Mouse (Mus musculus) CH12.LX (cell line): ENCODE results near the gene Ubxn10. TPM values are rescaled to one million over a fixed set of nuclear protein-coding genes. Genes with fewer than 3 reads are reported as not detected.
A peak's percentile ranks its signal among the peaks of the same experiment; 100 is the strongest.

Experiments
- DNase-seq: peaks from one replicate; pipeline ENCODE4 v3.0.0-alpha.2; 2013; ENCODE audit errors: extremely low read depth
- H3K27ac ChIP-seq: 2 replicates; pipeline ENCODE4 v1.5.1; 2012; ENCODE audit warnings: low read depth, mild to moderate bottlenecking, control low read depth, moderate library complexity; ENCODE audit not compliant: insufficient read depth
- H3K27me3 ChIP-seq: replicated peaks from 2 replicates; pipeline ENCODE3; 2012; ENCODE audit warnings: inconsistent platforms
- H3K36me3 ChIP-seq, 2 experiments: replicated peaks in 1 of 2; 2 replicates each; pipeline versions ENCODE3 to v1.6.1; 2012; ENCODE audit warnings: inconsistent platforms in 1 of 2, low read length in 1 of 2, mild to moderate bottlenecking in 1 of 2, mixed read lengths in 1 of 2, moderate library complexity in 1 of 2; ENCODE audit not compliant: control insufficient read depth in 1 of 2, insufficient read depth in 1 of 2
- H3K4me1 ChIP-seq, 2 experiments: 2 replicates each; pipeline ENCODE4 v1.6.1; 2012; ENCODE audit warnings: inconsistent platforms in 1 of 2, moderate library complexity in 1 of 2; ENCODE audit not compliant: insufficient read depth in 2 of 2, control insufficient read depth in 1 of 2
- H3K4me2 ChIP-seq: 2 replicates; pipeline ENCODE4 v1.6.1; 2012; ENCODE audit warnings: low read depth, mild to moderate bottlenecking, control low read depth; ENCODE audit not compliant: poor library complexity, insufficient read depth, severe bottlenecking
- H3K4me3 ChIP-seq, 3 experiments: fragments of 150-350 bp in 1 of 3; sonication (generic) in 1 of 3; replicated peaks in 1 of 3; 2 replicates each; pipeline versions ENCODE3 to v1.5.1; 2011 to 2012; ENCODE audit warnings: low read depth in 2 of 3, low read length in 2 of 3, mild to moderate bottlenecking in 2 of 3, moderate library complexity in 2 of 3, control low read depth in 1 of 3, improper control_type of control experiment in 1 of 3, inconsistent platforms in 1 of 3, mixed read lengths in 1 of 3; ENCODE audit not compliant: poor library complexity in 1 of 3
- H3K79me2 ChIP-seq: replicated peaks from 2 replicates; pipeline ENCODE4 v1.6.1; 2012; ENCODE audit warnings: mild to moderate bottlenecking, moderate library complexity; ENCODE audit not compliant: control insufficient read depth, poor library complexity, insufficient read depth, severe bottlenecking; ENCODE audit errors: extremely low read depth
- H3K9ac ChIP-seq: 2 replicates; pipeline ENCODE4 v1.6.1; 2012; ENCODE audit warnings: low read depth, mild to moderate bottlenecking, control low read depth, moderate library complexity; ENCODE audit not compliant: insufficient read depth
- H3K9me3 ChIP-seq: replicated peaks from 2 replicates; pipeline ENCODE3; 2012; ENCODE audit warnings: low read length, inconsistent platforms, mixed read lengths
- CTCF ChIP-seq, 2 experiments: IDR thresholded peaks in 1 of 2; conservative IDR thresholded peaks in 1 of 2; 2 replicates each; pipeline ENCODE4 v1.5.1; 2011 to 2012; ENCODE audit warnings: low read depth in 2 of 2, low read length in 2 of 2, improper control_type of control experiment in 1 of 2, inconsistent platforms in 1 of 2, mild to moderate bottlenecking in 1 of 2, moderate library complexity in 1 of 2
- KAT2A ChIP-seq: IDR thresholded peaks from 2 replicates; pipeline ENCODE4 v1.6.1; 2012; ENCODE audit warnings: low read length, improper control_type of control experiment, inconsistent platforms; ENCODE audit not compliant: insufficient replicate concordance
- MAFK ChIP-seq: IDR thresholded peaks from 2 replicates; pipeline ENCODE4 v1.6.1; 2011; ENCODE audit warnings: low read length, improper control_type of control experiment; ENCODE audit not compliant: insufficient replicate concordance
- MAX ChIP-seq: IDR thresholded peaks from 2 replicates; pipeline ENCODE4 v1.6.1; 2011; ENCODE audit warnings: low read length, improper control_type of control experiment
- MEF2A ChIP-seq: IDR thresholded peaks from 2 replicates; pipeline ENCODE4 v1.6.1; 2014; ENCODE audit warnings: low read depth, mild to moderate bottlenecking, inconsistent platforms, low read length, improper control_type of control experiment, borderline replicate concordance
- MXI1 ChIP-seq: IDR thresholded peaks from 2 replicates; pipeline ENCODE4 v1.6.1; 2011; ENCODE audit warnings: mild to moderate bottlenecking, low read depth, low read length, improper control_type of control experiment
- NELFE ChIP-seq: IDR thresholded peaks from 2 replicates; pipeline ENCODE4 v1.6.1; 2011; ENCODE audit warnings: low read depth, low read length, improper control_type of control experiment
- NRF1 ChIP-seq: IDR thresholded peaks from 2 replicates; pipeline ENCODE4 v1.6.1; 2014; ENCODE audit warnings: low read depth, mild to moderate bottlenecking, inconsistent platforms, low read length, improper control_type of control experiment, moderate library complexity
- POLR2A ChIP-seq: IDR thresholded peaks from 2 replicates; pipeline ENCODE4 v1.6.1; 2011; ENCODE audit warnings: low read depth, mild to moderate bottlenecking, improper control_type of control experiment, low read length
- RCOR1 ChIP-seq: conservative IDR thresholded peaks from 2 replicates; pipeline ENCODE4 v1.6.1; 2012; ENCODE audit warnings: low read depth, mild to moderate bottlenecking, inconsistent platforms, low read length, improper control_type of control experiment
- SMC3 ChIP-seq: IDR thresholded peaks from 2 replicates; pipeline ENCODE4 v1.6.1; 2011; ENCODE audit warnings: low read depth, low read length, improper control_type of control experiment
- TCF12 ChIP-seq: IDR thresholded peaks from 2 replicates; pipeline ENCODE4 v1.6.1; 2014; ENCODE audit warnings: low read depth, mild to moderate bottlenecking, inconsistent platforms, low read length, improper control_type of control experiment
- dilution Hi-C: fragments of 300-500 bp; cut with MboI; formaldehyde crosslinking; loops from 2 replicates; pipeline ENCODE4 v1.14.3; 2020; ENCODE audit warnings: low sequenced_read_pairs; ENCODE audit not compliant: extremely low pct_unique_long_range_greater_than_20kb, extremely low pct_ligation_motif_present
- in situ Hi-C: fragments of 300-500 bp; cut with MboI; formaldehyde crosslinking; loops from 3 replicates; pipeline ENCODE4 v1.14.3; 2019; ENCODE audit warnings: low sequenced_read_pairs, low pct_ligation_motif_present, low pct_unique_long_range_greater_than_20kb, mixed read lengths
- polyA plus RNA-seq: library from polyadenylated mRNA; unstranded; fragments of >175 nt; gene quantifications from 2 replicates; pipeline ENCODE4 v1.2.1, GENCODE M21; 2012; ENCODE audit warnings: low read depth; ENCODE audit not compliant: insufficient read length
- total RNA-seq, 2 experiments: library from RNA; depleted of rRNA; stranded (reverse); fragments of 300-350 nt in 1 of 2; fragments of >200 nt in 1 of 2; gene quantifications; 2 replicates each; pipeline ENCODE4 v1.2.3; 2012 to 2014

Ubxn10 gene
- total and polyA plus RNA-seq, 3 experiments = not detected

DNA sequence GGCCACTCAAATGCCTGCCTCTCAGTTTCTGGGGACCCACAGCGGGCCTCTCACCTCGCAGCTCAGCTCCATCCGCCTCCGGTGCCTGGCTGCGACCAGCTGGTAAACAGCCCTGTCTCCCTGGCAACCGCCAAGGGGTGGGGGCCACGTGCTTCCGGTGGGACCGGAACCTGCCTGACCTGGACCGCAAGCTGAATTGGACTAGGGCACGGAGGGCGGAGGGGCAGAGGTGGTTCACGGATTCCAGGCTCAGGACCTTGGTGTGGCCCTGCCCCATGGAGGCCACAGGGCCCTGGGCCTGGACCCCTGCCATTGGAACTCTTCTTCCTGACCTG is 11.9 kb downstream of the Ubxn10 start:
- H3K4me3 ChIP-seq = no peak overlapping the region
- TF ChIP-seq MXI1 (0 out of 2 replicates have a peak, but pooled peaks have one; percentile 21), SMC3 (no peak)
- no peak for DNase-seq
- H3K27ac ChIP-seq = no peak overlapping the region
- 0 out of 2 replicates have a peak overlapping the region, but pooled peaks have one; percentile 2 for H3K4me2 ChIP-seq
- peaks cover 0 to 3% of the 10 kb centered on the region in 2 experiments; a peak in 2 of 4 replicates for H3K4me1 ChIP-seq
- H3K27me3 ChIP-seq = peaks cover 98% of the 10 kb centered on the region
- H3K9me3 ChIP-seq = no peaks in the 10 kb centered on the region
- in situ Hi-C loops = no loop called here
- dilution Hi-C loops = no loop called here
- no peaks in the 10 kb centered on the region for H3K36me3 ChIP-seq
- H3K79me2 ChIP-seq = no peaks in the 10 kb centered on the region
- no peak overlapping the region for H3K9ac ChIP-seq

GRCm38 (mm10) chr4:138724354-138725126 is 12.4 kb downstream of the Ubxn10 start, which contains the start of gene Pla2g2c:
TSS of gene Pla2g2c (plus strand) at chr4:138724792.
- Histone ChIP-seq H3K4me2 (0 out of 2 replicates have a peak within 1 kb of the TSS, but pooled peaks have one; percentile 2), H3K27me3 (peaks cover 98% of the 10 kb centered on the region), H3K9me3 (no peaks in the 10 kb centered on the region), H3K27ac (no peak within 1 kb of the TSS), H3K36me3 (no peaks in the 10 kb centered on the region), H3K4me1 (peaks cover 0 to 3% of the 10 kb centered on the region in 2 experiments; a peak in 2 of 4 replicates), H3K4me3 (no peak within 1 kb of the TSS), H3K79me2 (no peaks in the 10 kb centered on the region), H3K9ac (no peak within 1 kb of the TSS)
- TF ChIP-seq MEF2A (no peak), MAFK (peak; percentile 45; the same call in 1 of the 2 replicates), NRF1 (no peak), TCF12 (no peak), CTCF (conservative IDR thresholded peaks at IDR 0.05 in 1 of 2, IDR thresholded peaks at IDR 0.05 in 1 of 2; ENCODE audit: low read depth in 2 of 2, low read length in 2 of 2) (no peak), NELFE (no peak), KAT2A (no peak)
- no peak for DNase-seq
- dilution Hi-C loops (no loop called here), in situ Hi-C loops (no loop called here)

GRCm38 (mm10) chr4:138723493-138724281 is 13.3 kb downstream of the Ubxn10 start:
- Histone ChIP-seq H3K9ac (no peak overlapping the region), H3K27ac (no peak overlapping the region), H3K4me2 (no peak overlapping the region), H3K79me2 (no peaks in the 10 kb centered on the region), H3K4me1 (peaks cover 0 to 3% of the 10 kb centered on the region in 2 experiments; a peak in 2 of 4 replicates), H3K9me3 (no peaks in the 10 kb centered on the region), H3K27me3 (peaks cover 98% of the 10 kb centered on the region), H3K4me3 (no peak overlapping the region), H3K36me3 (no peaks in the 10 kb centered on the region)
- TF ChIP-seq MAX (no peak), RCOR1 (no peak), CTCF (conservative IDR thresholded peaks at IDR 0.05 in 1 of 2, IDR thresholded peaks at IDR 0.05 in 1 of 2; ENCODE audit: low read depth in 2 of 2, low read length in 2 of 2) (no peak), KAT2A (no peak), POLR2A (no peak)
- no peak for DNase-seq
- dilution Hi-C loops (no loop called here), in situ Hi-C loops (no loop called here)
